Comparison of ENCODE assay signal across 8 mouse cellular contexts in the genomic region with DNA sequence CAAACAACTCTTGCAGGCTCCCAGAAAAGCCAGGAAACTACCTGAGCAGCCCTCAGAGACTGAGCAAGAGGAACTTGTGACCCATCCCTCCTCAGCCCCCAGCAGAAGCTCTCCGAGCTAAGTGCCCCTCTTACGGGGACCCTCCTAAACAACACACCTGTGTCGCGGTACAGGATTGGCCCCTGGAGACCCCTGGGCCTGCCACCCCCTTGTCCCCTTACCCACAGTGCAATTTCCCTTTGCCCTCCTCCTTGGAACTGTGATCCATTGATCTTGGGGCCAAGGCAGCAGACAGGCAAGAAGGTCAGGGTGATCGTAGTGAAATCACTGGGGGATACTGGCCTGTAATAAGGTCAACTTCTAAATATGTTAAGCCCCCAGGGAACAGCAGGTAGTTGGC. TPM values are rescaled to one million over a fixed set of nuclear protein-coding genes. Genes with fewer than 3 reads are reported as not detected.
DNase-seq lines count a peak whose midpoint lies in the region; ATAC-seq and TF ChIP-seq lines count a peak whose summit lies in the region.

No protein-coding gene starts in this region.

- H3K4me3 ChIP-seq in lung, postnatal 0 days (ENCODE audit: low read depth, low read length): no peak overlapping the region
- no peak overlapping the region for H3K4me3 ChIP-seq in heart, postnatal 0 days (ENCODE audit: low read depth, low read length)
- no peak overlapping the region for H3K4me3 ChIP-seq in liver, embryonic 14.5 days (ENCODE audit: insufficient read depth in 1 of 2, low read depth in 2 of 2, low read length in 2 of 2)
- H3K4me3 ChIP-seq in stomach, embryonic 16.5 days (replicated peaks; ENCODE audit: low read length): peak overlapping the region; percentile 55

- ATAC-seq in lung, postnatal 0 days: no peak
- ATAC-seq in heart, postnatal 0 days (ENCODE audit: insufficient read depth, low read depth): no peak
- no peak for ATAC-seq in liver, embryonic 14.5 days (ENCODE audit: insufficient read depth)
- no peak for ATAC-seq in stomach, embryonic 16.5 days (ENCODE audit: insufficient read depth, low FRiP score)

- no peak for DNase-seq in lung, postnatal 0 days (ENCODE audit: low spot score)
- DNase-seq in lung, postnatal 36 days: no peak
- DNase-seq in heart, postnatal 0 days (ENCODE audit: low spot score): no peak
- DNase-seq in liver, embryonic 14.5 days (ENCODE audit: low read depth in 3 of 3, low spot score in 3 of 3): no peak
- no peak for DNase-seq in layer of hippocampus, postnatal 36 days
- DNase-seq in cerebellum, adult 18-20 months: no peak
- no peak for DNase-seq in embryo, embryonic 10 days (ENCODE audit: low spot score)

- peaks cover 11% of the 10 kb centered on the region; the same call in 1 of the 2 replicates for H3K4me1 ChIP-seq in lung, postnatal 0 days (ENCODE audit: insufficient read depth, low read depth, low read length)
- peaks cover 47% of the 10 kb centered on the region for H3K4me1 ChIP-seq in heart, postnatal 0 days (ENCODE audit: control insufficient read depth, insufficient read depth)
- H3K4me1 ChIP-seq in liver, embryonic 14.5 days (replicated peaks; ENCODE audit: control insufficient read depth in 2 of 2, insufficient read depth in 2 of 2, low read length in 1 of 2): peaks cover 0 to 14% of the 10 kb centered on the region in 2 experiments; a peak in 2 of 4 replicates
- peaks cover 11% of the 10 kb centered on the region for H3K4me1 ChIP-seq in stomach, embryonic 16.5 days (ENCODE audit: control insufficient read depth, insufficient read depth, low read length)

- H3K36me3 ChIP-seq in lung, postnatal 0 days (ENCODE audit: insufficient read depth, low read length): no peaks in the 10 kb centered on the region
- H3K36me3 ChIP-seq in heart, postnatal 0 days (replicated peaks; ENCODE audit: control insufficient read depth, insufficient read depth, low read length): no peaks in the 10 kb centered on the region
- H3K36me3 ChIP-seq in liver, embryonic 14.5 days (replicated peaks; ENCODE audit: control insufficient read depth, insufficient read depth, low read depth): no peaks in the 10 kb centered on the region
- H3K36me3 ChIP-seq in stomach, embryonic 16.5 days (ENCODE audit: control insufficient read depth, insufficient read depth, low read length): no peaks in the 10 kb centered on the region

- 0 out of 2 replicates have a peak overlapping the region, but pooled peaks have one; percentile 20 for H3K27ac ChIP-seq in lung, postnatal 0 days (ENCODE audit: low read length)
- H3K27ac ChIP-seq in heart, postnatal 0 days (ENCODE audit: low read depth): peak overlapping the region; percentile 81
- H3K27ac ChIP-seq in liver, embryonic 14.5 days: no peak overlapping the region
- peak overlapping the region; percentile 82 for H3K27ac ChIP-seq in stomach, embryonic 16.5 days (ENCODE audit: low read length)

- no peaks in the 10 kb centered on the region for H3K27me3 ChIP-seq in lung, postnatal 0 days (replicated peaks; ENCODE audit: insufficient read depth, low read length)
- no peaks in the 10 kb centered on the region for H3K27me3 ChIP-seq in heart, postnatal 0 days (ENCODE audit: control insufficient read depth, insufficient read depth, low read length)
- no peaks in the 10 kb centered on the region; the same call in 1 of the 2 replicates for H3K27me3 ChIP-seq in liver, embryonic 14.5 days (ENCODE audit: control insufficient read depth, insufficient read depth, low read length)
- H3K27me3 ChIP-seq in stomach, embryonic 16.5 days (ENCODE audit: control insufficient read depth, insufficient read depth, low read length): no peaks in the 10 kb centered on the region

- no peak for TF ChIP-seq EP300 in lung, postnatal 0 days (IDR thresholded peaks at IDR 0.05)
- TF ChIP-seq EP300 in heart, postnatal 0 days (IDR thresholded peaks at IDR 0.05; ENCODE audit: low read depth): no peak
- no peak for TF ChIP-seq EP300 in liver, embryonic 14.5 days (IDR thresholded peaks at IDR 0.05; ENCODE audit: low read depth)

- no peaks in the 10 kb centered on the region for H3K9me3 ChIP-seq in lung, postnatal 0 days (ENCODE audit: low read length)
- no peaks in the 10 kb centered on the region for H3K9me3 ChIP-seq in heart, postnatal 0 days (replicated peaks; ENCODE audit: control insufficient read depth, low read length)
- H3K9me3 ChIP-seq in liver, embryonic 14.5 days (ENCODE audit: control insufficient read depth, low read length): no peaks in the 10 kb centered on the region
- H3K9me3 ChIP-seq in stomach, embryonic 16.5 days (replicated peaks; ENCODE audit: control insufficient read depth, low read length): no peaks in the 10 kb centered on the region

- TF ChIP-seq CTCF in lung, postnatal 0 days (IDR thresholded peaks at IDR 0.05): no peak
- TF ChIP-seq CTCF in heart, postnatal 0 days (IDR thresholded peaks at IDR 0.05; ENCODE audit: low read depth): no peak
- no peak for TF ChIP-seq CTCF in liver, embryonic 14.5 days (IDR thresholded peaks at IDR 0.05; ENCODE audit: low read depth)

- peak overlapping the region; percentile 56 for H3K4me2 ChIP-seq in lung, postnatal 0 days (replicated peaks; ENCODE audit: low read depth, low read length)
- H3K4me2 ChIP-seq in heart, postnatal 0 days (ENCODE audit: low read depth, low read length): peak overlapping the region; percentile 69; the same call in 1 of the 2 replicates
- H3K4me2 ChIP-seq in liver, embryonic 14.5 days (ENCODE audit: low read depth): peak overlapping the region; percentile 18; the same call in 1 of the 2 replicates
- H3K4me2 ChIP-seq in stomach, embryonic 16.5 days (ENCODE audit: low read depth, low read length): peak overlapping the region; percentile 90

- H3K9ac ChIP-seq in lung, postnatal 0 days (replicated peaks; ENCODE audit: low read depth): no peak overlapping the region
- H3K9ac ChIP-seq in heart, postnatal 0 days (replicated peaks; ENCODE audit: low read depth, low read length): no peak overlapping the region
- H3K9ac ChIP-seq in liver, embryonic 14.5 days (replicated peaks): no peak overlapping the region
- H3K9ac ChIP-seq in stomach, embryonic 16.5 days (ENCODE audit: low read length): peak overlapping the region; percentile 55; the same call in 1 of the 2 replicates

- WGBS in lung, postnatal 0 days: 63% methylated on average over 5 of the region's 5 CpGs
- WGBS in heart, postnatal 0 days: 56% methylated on average over 5 of the region's 5 CpGs
- 47% methylated on average over 5 of the region's 5 CpGs for WGBS in liver, embryonic 14.5 days (ENCODE audit: insufficient replicate concordance)
- 60% methylated on average over 5 of the region's 5 CpGs for WGBS in stomach, embryonic 16.5 days

RNA-seq across cellular contexts. Expression of a gene that starts 17.1 kb away (rescaled TPM):
- 62.6 and 76.5 TPM in 2 replicates for polyA plus RNA-seq in lung, postnatal 0 days (2015; fragmentation: Nextera tagmentation; extraction: Ambion mirVana)
- total RNA-seq in heart, postnatal 0 days (2014; rRNA removed; ENCODE audit: low replicate concordance): 23.3 and 24.0 TPM in 2 replicates
- 26.3 and 35.3 TPM in 2 replicates for polyA plus RNA-seq in heart, postnatal 0 days (2015; fragmentation: Nextera tagmentation; extraction: Ambion mirVana)
- 16.2 and 25.4 TPM in 2 replicates for polyA plus RNA-seq in liver, embryonic 14.5 days (2012; rRNA removed)
- 34.1 and 38.6 TPM in 2 replicates for polyA plus RNA-seq in liver, embryonic 14.5 days (2014; fragmentation: Nextera tagmentation; extraction: Ambion mirVana)
- polyA plus RNA-seq in stomach, embryonic 16.5 days (2015; fragmentation: Nextera tagmentation; extraction: Ambion mirVana): 105 and 128 TPM in 2 replicates
- 10 to 100 TPM; 29.3 to 41.6 TPM for total RNA-seq in layer of hippocampus, postnatal 36 days (2021)

RNA-seq across cellular contexts. Expression of a gene that starts 17.5 kb away (rescaled TPM):
- polyA plus RNA-seq in lung, postnatal 0 days (2015; fragmentation: Nextera tagmentation; extraction: Ambion mirVana): 7.2 and 7.9 TPM in 2 replicates
- 19.5 and 21.8 TPM in 2 replicates for total RNA-seq in heart, postnatal 0 days (2014; rRNA removed; ENCODE audit: low replicate concordance)
- 6.4 and 6.5 TPM in 2 replicates for polyA plus RNA-seq in heart, postnatal 0 days (2015; fragmentation: Nextera tagmentation; extraction: Ambion mirVana)
- polyA plus RNA-seq in liver, embryonic 14.5 days (2012; rRNA removed): 4.9 and 5.2 TPM in 2 replicates
- polyA plus RNA-seq in liver, embryonic 14.5 days (2014; fragmentation: Nextera tagmentation; extraction: Ambion mirVana): 4.9 and 5.9 TPM in 2 replicates
- 13.1 and 14.0 TPM in 2 replicates for polyA plus RNA-seq in stomach, embryonic 16.5 days (2015; fragmentation: Nextera tagmentation; extraction: Ambion mirVana)
- 10 to 100 TPM; 13.0 to 16.3 TPM for total RNA-seq in layer of hippocampus, postnatal 36 days (2021)

RNA-seq across cellular contexts. Expression of a gene that starts 25.4 kb away (rescaled TPM):
- polyA plus RNA-seq in lung, postnatal 0 days (2015; fragmentation: Nextera tagmentation; extraction: Ambion mirVana): 66.0 and 69.6 TPM in 2 replicates
- total RNA-seq in heart, postnatal 0 days (2014; rRNA removed; ENCODE audit: low replicate concordance): 98.4 and 139 TPM in 2 replicates
- 50.6 and 71.1 TPM in 2 replicates for polyA plus RNA-seq in heart, postnatal 0 days (2015; fragmentation: Nextera tagmentation; extraction: Ambion mirVana)
- polyA plus RNA-seq in liver, embryonic 14.5 days (2012; rRNA removed): 3.1 and 5.0 TPM in 2 replicates
- polyA plus RNA-seq in liver, embryonic 14.5 days (2014; fragmentation: Nextera tagmentation; extraction: Ambion mirVana): 8.1 and 8.5 TPM in 2 replicates
- polyA plus RNA-seq in stomach, embryonic 16.5 days (2015; fragmentation: Nextera tagmentation; extraction: Ambion mirVana): 58.3 and 59.0 TPM in 2 replicates
- 10 to 100 TPM; 36.7 to 37.1 TPM for total RNA-seq in layer of hippocampus, postnatal 36 days (2021)

Comparison
In these comparisons a context has a peak if more than half of its experiments do, and no peak if none do; other contexts are left out.
1. H3K4me2 ChIP-seq: peak in every context shown above with its lines; median percentile 90 in stomach, embryonic 16.5 days; 69 in heart, postnatal 0 days; 56 in lung, postnatal 0 days; 18 in liver, embryonic 14.5 days.